Mouse (Mus musculus) hindbrain, embryonic 15.5 days (tissue): ENCODE data around the gene Hs6st3. TPM values are rescaled to one million over a fixed set of nuclear protein-coding genes. Genes with fewer than 3 reads are reported as not detected.

Experiments
- ATAC-seq: fragments of 200-750 bp; cut with Nextera tagmentation; 2 replicates; pipeline ENCODE4 v1.8.0; 2017; ENCODE audit warnings: low read depth, moderate number of reproducible peaks, moderate TSS enrichment; ENCODE audit not compliant: low FRiP score
- H3K27ac ChIP-seq: fragments of 300-500 bp; sonication (generic); replicated peaks from 2 replicates; pipeline ENCODE4 v1.5.1; 2015; ENCODE audit warnings: mild to moderate bottlenecking, inconsistent platforms
- H3K27me3 ChIP-seq: fragments of 300-500 bp; sonication (generic); 2 replicates; pipeline ENCODE4 v1.6.1; 2015; ENCODE audit warnings: control low read depth, inconsistent platforms
- H3K36me3 ChIP-seq: fragments of 300-500 bp; sonication (generic); 2 replicates; pipeline ENCODE4 v1.6.1; 2015; ENCODE audit warnings: control low read depth, inconsistent platforms
- H3K4me1 ChIP-seq: fragments of 300-500 bp; sonication (generic); replicated peaks from 2 replicates; pipeline ENCODE4 v1.6.1; 2015; ENCODE audit warnings: control low read depth, inconsistent platforms
- H3K4me2 ChIP-seq: fragments of 300-500 bp; sonication (generic); 2 replicates; pipeline ENCODE4 v1.6.1; 2015; ENCODE audit warnings: moderate library complexity, mild to moderate bottlenecking, inconsistent platforms
- H3K4me3 ChIP-seq: fragments of 300-500 bp; sonication (generic); 2 replicates; pipeline ENCODE4 v1.5.1; 2015; ENCODE audit warnings: mild to moderate bottlenecking, inconsistent platforms
- H3K9ac ChIP-seq: fragments of 300-500 bp; sonication (generic); 2 replicates; pipeline ENCODE4 v1.6.1; 2015; ENCODE audit warnings: inconsistent platforms
- H3K9me3 ChIP-seq: fragments of 300-500 bp; sonication (generic); 2 replicates; pipeline ENCODE4 v1.6.1; 2016; ENCODE audit warnings: control low read depth, inconsistent platforms
- WGBS: fragments of 180-500 bp; shearing (Covaris S2); methylation state at CpG from one replicate; pipeline ENCODE4 v1.1.7; 2015; 5-methylcytosine and 5-hydroxymethylcytosine counted together
- polyA plus RNA-seq: library from polyadenylated mRNA; unstranded; fragments of >200 nt; fragmentation: Nextera tagmentation; extraction: Ambion mirVana; gene quantifications from 2 replicates; pipeline ENCODE4 v1.2.1, GENCODE M21; 2015

The Hs6st3 gene
- polyA plus RNA-seq: 2.6 and 3.0 TPM in 2 replicates

DNA sequence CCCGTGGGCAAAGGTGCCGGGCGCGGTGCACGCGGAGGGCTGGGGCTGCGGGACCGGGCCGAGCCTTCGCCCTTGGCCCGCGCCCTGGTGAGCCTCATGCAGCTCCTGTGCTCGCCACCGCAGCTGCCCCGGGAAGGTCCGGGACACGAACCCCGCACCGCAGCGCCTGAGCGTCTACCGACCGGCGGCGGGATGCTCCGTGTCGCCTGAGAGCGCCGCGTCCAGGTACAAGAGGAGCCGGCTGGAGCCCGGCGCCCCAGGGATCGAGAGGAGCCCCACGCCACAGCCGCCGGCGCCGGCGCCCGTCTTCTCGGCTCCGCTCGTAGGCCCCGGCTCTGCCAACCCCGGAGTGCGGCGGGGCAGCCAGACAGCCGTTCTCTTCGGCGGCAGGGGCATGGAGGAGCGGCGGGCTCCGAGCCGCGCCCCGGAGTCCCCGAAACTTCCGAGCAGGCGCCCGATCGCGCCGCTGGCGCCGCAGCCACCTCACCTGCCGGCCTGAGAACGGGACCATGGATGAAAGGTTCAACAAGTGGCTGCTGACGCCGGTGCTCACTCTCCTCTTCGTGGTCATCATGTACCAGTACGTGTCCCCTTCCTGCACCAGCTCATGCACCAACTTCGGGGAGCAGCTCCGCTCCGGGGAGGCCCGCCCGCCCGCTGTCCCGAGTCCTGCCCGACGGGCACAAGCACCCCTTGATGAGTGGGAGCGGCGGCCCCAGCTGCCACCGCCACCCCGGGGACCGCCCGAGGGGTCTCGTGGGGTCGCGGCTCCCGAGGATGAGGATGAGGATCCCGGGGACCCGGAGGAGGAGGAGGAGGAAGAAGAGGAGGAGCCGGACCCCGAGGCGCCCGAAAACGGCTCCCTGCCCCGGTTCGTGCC lies at the start of gene Hs6st3:
Hs6st3 (plus strand) TSS at position 436 of the 880 bp plus-strand sequence.
- Histone ChIP-seq H3K27ac (peak within 1 kb of the TSS; percentile 33), H3K9me3 (no peaks in the 10 kb centered on the region), H3K27me3 (peaks cover 13% of the 10 kb centered on the region), H3K4me2 (peak within 1 kb of the TSS; percentile 76), H3K9ac (peak within 1 kb of the TSS; percentile 43), H3K4me3 (peak within 1 kb of the TSS; percentile 62), H3K4me1 (peaks cover 20% of the 10 kb centered on the region), H3K36me3 (no peaks in the 10 kb centered on the region)
- peak; percentile 60; the same call in 1 of the 2 replicates for ATAC-seq
- WGBS: 1% methylated on average over 98 of the region's 100 CpGs

DNA sequence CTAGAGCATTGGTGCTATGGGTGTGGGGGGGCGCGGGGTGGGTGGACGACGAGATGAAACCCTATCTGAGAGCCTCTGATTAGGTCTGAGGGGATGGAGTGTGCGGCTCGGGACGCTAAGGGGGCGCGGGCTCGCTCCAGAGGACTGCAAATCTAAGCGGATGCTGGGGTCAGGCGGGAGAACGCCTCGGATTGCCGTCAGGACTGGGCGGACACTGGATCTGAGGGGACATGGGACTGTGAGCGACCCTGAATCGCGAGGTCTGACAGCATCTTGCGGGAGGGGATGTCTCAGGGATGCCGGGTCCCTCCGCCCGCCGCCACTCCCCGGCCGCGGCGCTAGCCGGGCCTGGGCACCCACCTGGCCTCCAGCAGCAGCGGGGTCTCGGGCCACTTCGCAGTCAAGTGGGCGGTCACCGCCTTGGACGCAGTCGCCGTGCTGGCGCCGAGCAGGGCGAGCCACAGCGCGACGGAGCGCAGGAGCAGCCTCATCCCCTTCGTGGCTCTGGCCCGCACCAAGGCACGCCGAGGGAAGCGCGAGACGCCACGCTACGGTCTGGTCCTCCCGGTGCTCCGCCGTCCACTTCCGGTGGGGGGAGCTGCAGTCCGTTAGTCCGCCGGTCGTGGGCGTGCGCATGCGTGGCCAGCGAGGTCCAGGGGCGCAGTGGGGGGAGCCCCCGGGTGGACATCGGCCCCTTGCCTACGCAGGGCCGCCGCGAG lies 39.1 kb upstream of the Hs6st3 start, which contains the start of gene Uggt2:
Uggt2 (minus strand) TSS at position 580 of the 719 bp plus-strand sequence.
- Histone ChIP-seq H3K27ac (peak within 1 kb of the TSS; percentile 89), H3K27me3 (no peaks in the 10 kb centered on the region)
- peak; percentile 96 for ATAC-seq

DNA sequence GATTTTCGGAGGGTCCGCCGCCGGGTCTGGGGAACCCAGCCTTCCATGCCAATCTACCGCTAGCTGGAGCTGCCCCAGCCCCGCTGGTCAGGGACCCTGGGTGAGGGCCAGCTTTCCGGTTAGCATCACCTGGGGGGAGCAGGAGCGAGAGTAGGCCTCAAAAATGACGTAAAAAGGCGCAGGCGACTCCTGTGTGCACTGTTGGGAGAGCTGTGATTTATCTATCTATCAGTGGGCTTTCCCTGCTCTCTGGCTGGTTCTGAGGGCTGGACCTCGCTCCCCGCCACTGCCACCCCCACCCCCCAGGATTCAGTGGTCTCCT lies 38.6 kb upstream of the Hs6st3 start:
- WGBS: 1% methylated on average over 13 of the region's 13 CpGs
- H3K9ac ChIP-seq: peak overlapping the region; percentile 89
- peak overlapping the region; percentile 81 for H3K4me2 ChIP-seq
- ATAC-seq: peak; percentile 85
- peak overlapping the region; percentile 89 for H3K27ac ChIP-seq
- no peaks in the 10 kb centered on the region for H3K27me3 ChIP-seq
- H3K36me3 ChIP-seq: no peaks in the 10 kb centered on the region
- peak overlapping the region; percentile 76 for H3K4me3 ChIP-seq
- no peaks in the 10 kb centered on the region for H3K9me3 ChIP-seq
- H3K4me1 ChIP-seq: peaks cover 20% of the 10 kb centered on the region

More for the DNA sequence above, 39.1 kb upstream of the Hs6st3 start, which contains the start of gene Uggt2:
- Histone ChIP-seq H3K9me3 (no peaks in the 10 kb centered on the region), H3K9ac (peak within 1 kb of the TSS; percentile 89), H3K36me3 (no peaks in the 10 kb centered on the region; the same call in 1 of the 2 replicates), H3K4me1 (peaks cover 20% of the 10 kb centered on the region), H3K4me3 (peak within 1 kb of the TSS; percentile 76), H3K4me2 (peak within 1 kb of the TSS; percentile 81)
- under 1% methylated on average over 72 of the region's 72 CpGs for WGBS

DNA sequence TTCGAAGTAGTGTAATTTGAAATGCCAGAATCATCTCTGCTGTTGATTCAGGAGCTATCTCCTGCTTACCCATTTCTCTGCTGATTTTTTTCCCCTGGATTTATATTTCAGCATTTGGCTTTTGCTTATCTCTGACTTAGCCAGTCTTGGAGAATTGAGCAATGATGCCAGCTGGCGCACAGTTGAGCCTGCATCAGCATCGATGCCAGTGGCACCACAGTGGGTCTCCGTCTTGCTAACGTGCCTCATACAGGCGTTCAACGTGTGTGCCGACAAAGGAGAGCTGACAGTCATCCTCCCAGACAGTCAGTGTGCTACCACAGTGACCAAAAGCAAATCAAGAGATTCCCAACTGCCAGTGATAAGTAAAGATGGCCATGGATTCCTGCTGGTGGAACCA lies 30.6 kb upstream of the Hs6st3 start:
- WGBS: 71% methylated on average over 8 of the region's 8 CpGs
- no peak overlapping the region for H3K27ac ChIP-seq
- no peak overlapping the region for H3K9ac ChIP-seq
- H3K27me3 ChIP-seq: no peaks in the 10 kb centered on the region
- no peaks in the 10 kb centered on the region for H3K4me1 ChIP-seq
- no peaks in the 10 kb centered on the region for H3K9me3 ChIP-seq
- no peak overlapping the region for H3K4me3 ChIP-seq
- H3K36me3 ChIP-seq: no peaks in the 10 kb centered on the region
- ATAC-seq: no peak
- H3K4me2 ChIP-seq: no peak overlapping the region

DNA sequence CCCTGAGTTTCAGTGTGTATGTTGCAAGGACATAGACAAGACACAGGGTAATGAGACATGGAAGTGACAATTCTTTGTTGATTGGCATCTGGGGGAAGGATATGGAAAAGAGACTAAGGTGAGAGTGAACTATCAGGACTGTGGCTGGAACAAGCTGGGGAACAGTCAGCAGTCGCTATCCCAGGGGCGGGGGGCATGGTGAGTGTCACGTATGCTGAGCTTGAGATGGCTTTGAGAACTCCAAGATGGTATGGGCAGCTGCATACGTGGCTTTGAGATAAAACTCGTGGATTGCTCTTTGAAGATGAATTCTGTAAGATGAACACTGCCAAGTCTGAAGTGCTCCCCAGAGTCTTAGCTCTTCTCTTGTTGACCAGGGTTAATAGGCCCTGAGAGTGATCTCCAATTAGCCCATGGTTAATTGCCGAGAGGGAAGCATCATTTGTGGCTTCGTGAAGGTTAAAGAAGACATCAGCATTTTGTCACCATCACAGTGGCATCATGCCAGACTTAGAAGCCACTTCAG lies 29.3 kb upstream of the Hs6st3 start:
- H3K4me2 ChIP-seq: no peak overlapping the region

DNA sequence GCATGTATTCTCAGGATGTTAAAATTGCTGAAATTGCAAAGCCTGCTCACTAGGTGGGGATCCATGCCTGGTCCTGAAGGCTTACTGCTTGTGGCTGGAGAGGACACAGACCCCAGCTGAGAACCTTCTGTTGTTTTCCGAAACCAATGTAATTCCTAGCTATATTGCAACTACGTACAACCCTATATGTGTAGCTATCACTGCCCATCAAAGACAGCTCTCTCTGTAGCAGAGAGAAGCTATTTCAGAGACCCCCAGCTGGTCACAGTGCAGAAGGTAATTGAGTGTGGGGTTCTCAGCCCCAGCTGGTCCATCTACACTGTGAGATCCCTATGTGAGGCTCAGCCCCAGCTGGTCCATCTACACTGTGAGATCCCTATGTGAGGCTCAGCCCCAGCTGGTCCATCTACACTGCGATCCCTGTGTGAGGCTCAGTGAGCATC lies 28.3 kb upstream of the Hs6st3 start:
- Histone ChIP-seq H3K27me3 (no peaks in the 10 kb centered on the region), H3K4me2 (no peak overlapping the region), H3K4me1 (no peaks in the 10 kb centered on the region), H3K36me3 (no peaks in the 10 kb centered on the region), H3K27ac (no peak overlapping the region), H3K9me3 (no peaks in the 10 kb centered on the region), H3K9ac (no peak overlapping the region), H3K4me3 (no peak overlapping the region)
- WGBS: 71% methylated on average over 3 of the region's 3 CpGs
- ATAC-seq: no peak

More for the DNA sequence above, 29.3 kb upstream of the Hs6st3 start:
- H3K4me1 ChIP-seq: no peaks in the 10 kb centered on the region
- H3K9ac ChIP-seq: no peak overlapping the region
- no peaks in the 10 kb centered on the region for H3K36me3 ChIP-seq
- H3K27ac ChIP-seq: no peak overlapping the region
- H3K9me3 ChIP-seq: no peaks in the 10 kb centered on the region
- no peaks in the 10 kb centered on the region for H3K27me3 ChIP-seq
- no peak overlapping the region for H3K4me3 ChIP-seq
- ATAC-seq: no peak
- 71% methylated on average over 7 of the region's 7 CpGs for WGBS

DNA sequence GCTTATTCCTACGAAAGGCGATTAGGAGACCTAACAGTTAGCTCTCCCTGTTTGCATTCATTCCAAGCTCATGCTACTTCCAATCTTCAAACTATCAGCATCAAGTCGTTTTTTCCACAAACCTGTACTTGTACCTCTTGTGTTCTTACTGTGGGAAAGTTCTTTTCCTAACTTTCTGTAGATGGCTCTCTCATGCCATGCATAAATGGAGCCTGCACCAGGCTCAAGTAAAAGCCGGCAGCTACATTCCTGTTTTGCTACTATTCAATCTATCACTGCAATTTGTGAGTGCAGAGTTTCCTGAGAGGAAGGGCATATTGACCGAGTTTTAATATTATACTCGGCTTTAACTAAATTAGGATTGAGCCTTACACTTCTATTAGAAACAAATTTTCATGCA lies 25.6 kb upstream of the Hs6st3 start:
- ATAC-seq: no peak
- WGBS: 75% methylated on average over 6 of the region's 6 CpGs
- no peak overlapping the region for H3K4me3 ChIP-seq

DNA sequence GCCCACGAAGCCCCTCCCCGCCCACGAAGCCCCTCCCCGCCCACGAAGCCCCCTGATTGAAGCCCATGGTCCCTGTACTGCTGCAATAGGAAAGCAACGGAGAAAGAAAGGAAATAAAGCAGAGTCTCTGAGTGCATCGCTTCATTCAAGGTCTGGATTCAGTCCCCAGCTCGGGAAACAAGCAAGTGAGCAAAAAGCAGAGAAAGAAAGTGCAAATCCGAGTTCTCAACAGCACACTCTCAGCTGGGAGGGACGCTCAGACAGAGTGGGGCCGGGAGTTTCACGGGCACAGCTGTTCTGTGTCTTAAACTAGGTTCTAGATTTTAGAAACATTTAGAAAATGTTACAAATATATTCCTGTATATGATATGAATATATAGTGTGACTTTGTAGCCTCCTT lies 14.6 kb upstream of the Hs6st3 start:
- Histone ChIP-seq H3K36me3 (no peaks in the 10 kb centered on the region), H3K9me3 (no peaks in the 10 kb centered on the region), H3K4me1 (peaks cover 16% of the 10 kb centered on the region), H3K4me3 (peak overlapping the region; percentile 39), H3K27ac (peak overlapping the region; percentile 59; the same call in 1 of the 2 replicates), H3K9ac (0 out of 2 replicates have a peak overlapping the region, but pooled peaks have one; percentile 36), H3K27me3 (0 out of 2 replicates have a peak, but pooled peaks cover 6% of the 10 kb centered on the region), H3K4me2 (peak overlapping the region; percentile 60)
- peak; percentile 43; the same call in 1 of the 2 replicates for ATAC-seq
- WGBS: 4% methylated on average over 12 of the region's 12 CpGs

More for the DNA sequence above, 25.6 kb upstream of the Hs6st3 start:
- Histone ChIP-seq H3K27me3 (no peaks in the 10 kb centered on the region), H3K9ac (no peak overlapping the region), H3K9me3 (no peaks in the 10 kb centered on the region), H3K27ac (no peak overlapping the region), H3K4me2 (no peak overlapping the region), H3K36me3 (no peaks in the 10 kb centered on the region), H3K4me1 (no peaks in the 10 kb centered on the region)

DNA sequence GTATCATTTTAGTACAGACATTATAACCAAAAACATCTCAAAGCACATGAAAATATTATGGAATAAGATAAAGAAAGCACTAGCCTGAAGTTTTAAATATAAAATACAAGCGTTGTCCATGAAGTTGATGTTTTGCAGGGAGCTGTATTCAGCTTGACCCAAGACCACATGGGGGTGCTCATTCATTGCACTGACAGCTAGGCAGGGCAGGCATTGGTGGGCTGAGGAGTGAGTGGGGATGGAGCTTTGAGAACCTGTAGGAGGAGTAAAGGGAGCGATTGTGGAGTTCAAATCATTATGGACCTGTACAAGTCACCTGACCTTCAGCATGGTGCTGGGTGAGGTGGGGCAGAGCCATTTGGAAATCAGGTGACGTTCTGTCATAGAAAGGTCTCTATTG lies 14.1 kb upstream of the Hs6st3 start:
- peaks cover 16% of the 10 kb centered on the region for H3K4me1 ChIP-seq
- H3K27me3 ChIP-seq: 0 out of 2 replicates have a peak, but pooled peaks cover 6% of the 10 kb centered on the region
- 20% methylated on average over 3 of the region's 3 CpGs for WGBS
- no peaks in the 10 kb centered on the region for H3K9me3 ChIP-seq
- H3K27ac ChIP-seq: peak overlapping the region; percentile 59; the same call in 1 of the 2 replicates
- H3K36me3 ChIP-seq: no peaks in the 10 kb centered on the region
- peak overlapping the region; percentile 60 for H3K4me2 ChIP-seq
- peak; percentile 89 for ATAC-seq
- H3K4me3 ChIP-seq: peak overlapping the region; percentile 39
- no peak overlapping the region for H3K9ac ChIP-seq

DNA sequence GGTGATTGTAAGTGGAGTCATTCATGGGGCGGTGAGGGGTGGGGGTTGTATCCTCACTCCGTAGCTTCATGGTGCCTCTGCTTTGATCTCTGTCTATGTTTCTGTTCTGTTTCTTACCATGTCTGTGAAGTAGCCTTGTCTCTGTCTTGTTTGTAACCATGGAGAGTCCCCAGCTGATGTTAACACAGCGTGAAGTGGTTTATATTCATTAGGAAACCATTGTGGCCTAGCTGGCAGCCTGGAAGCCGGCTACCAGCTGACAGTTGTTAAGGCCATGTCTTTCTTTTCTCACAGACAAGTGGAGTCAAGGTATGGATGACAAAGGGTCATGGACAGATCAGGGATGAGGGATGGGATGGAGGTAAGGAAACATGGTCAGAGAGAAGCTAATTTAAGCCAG lies 12.3 kb upstream of the Hs6st3 start:
- Histone ChIP-seq H3K4me3 (no peak overlapping the region), H3K36me3 (no peaks in the 10 kb centered on the region), H3K27me3 (0 out of 2 replicates have a peak, but pooled peaks cover 6% of the 10 kb centered on the region), H3K9me3 (no peaks in the 10 kb centered on the region), H3K27ac (no peak overlapping the region), H3K9ac (no peak overlapping the region), H3K4me1 (peaks cover 16% of the 10 kb centered on the region), H3K4me2 (no peak overlapping the region)
- ATAC-seq: no peak
- 20% methylated on average over 4 of the region's 4 CpGs for WGBS

DNA sequence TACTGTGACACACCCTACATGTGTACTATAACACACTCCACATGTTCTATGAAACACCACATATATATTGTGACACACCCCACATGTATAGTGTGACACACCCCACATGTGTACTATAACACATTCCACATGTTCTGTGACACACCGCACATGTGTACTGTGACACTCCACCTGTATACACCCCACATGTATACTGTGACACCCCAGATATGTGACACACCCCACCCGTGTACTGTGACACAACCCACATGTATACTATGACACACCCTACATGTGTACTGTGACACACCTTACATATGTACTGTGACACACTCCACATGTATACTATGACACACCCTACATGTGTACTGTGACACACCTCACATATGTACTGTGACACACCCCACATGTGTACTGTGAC lies 10.8 kb upstream of the Hs6st3 start:
- H3K4me2 ChIP-seq: no peak overlapping the region
- H3K27me3 ChIP-seq: 0 out of 2 replicates have a peak, but pooled peaks cover 6% of the 10 kb centered on the region
- H3K4me1 ChIP-seq: peaks cover 16% of the 10 kb centered on the region
- H3K4me3 ChIP-seq: no peak overlapping the region
- no peaks in the 10 kb centered on the region for H3K36me3 ChIP-seq
- ATAC-seq: no peak
- H3K27ac ChIP-seq: no peak overlapping the region
- 92% methylated on average over 2 of the region's 2 CpGs for WGBS
- H3K9me3 ChIP-seq: no peaks in the 10 kb centered on the region
- H3K9ac ChIP-seq: no peak overlapping the region
